Mouse (Mus musculus): Measurements from ENCODE around the gene Tm9sf1.

GRCm38 (mm10) chr14:55586149-55586548, 57.5 kb downstream of the Tm9sf1 start:
- TF ChIP-seq CTCF (IDR thresholded peaks at IDR 0.05; ENCODE audit: low read depth, low read length) (no peak), POLR2A (IDR thresholded peaks at IDR 0.05; ENCODE audit: insufficient read depth, low read length) (no peak)
